Mouse (Mus musculus) embryonic fibroblast, embryonic 13.5 days (primary cell): ENCODE measurements around the gene Rufy3. TPM values are rescaled to one million over a fixed set of nuclear protein-coding genes. Genes with fewer than 3 reads are reported as not detected.

Experiments used
- H3K27ac ChIP-seq: 2 replicates; pipeline ENCODE4 v1.5.1; 2012; ENCODE audit warnings: low read length, control low read depth, inconsistent platforms; ENCODE audit not compliant: insufficient read depth
- H3K4me1 ChIP-seq: 2 replicates; pipeline ENCODE4 v1.6.1; 2011; ENCODE audit warnings: low read length; ENCODE audit not compliant: control insufficient read depth, insufficient read depth
- H3K4me3 ChIP-seq: 2 replicates; pipeline ENCODE4 v1.5.1; 2011; ENCODE audit warnings: mild to moderate bottlenecking, control low read depth, low read length; ENCODE audit not compliant: insufficient read depth
- CTCF ChIP-seq: IDR thresholded peaks from 2 replicates; pipeline ENCODE4 v1.5.1; 2011; ENCODE audit warnings: mild to moderate bottlenecking, control low read depth, low read length, moderate library complexity, borderline replicate concordance; ENCODE audit not compliant: insufficient read depth
- POLR2A ChIP-seq: IDR thresholded peaks from 2 replicates; pipeline ENCODE4 v1.6.1; 2011; ENCODE audit warnings: low read depth, mild to moderate bottlenecking, control low read depth, low read length, moderate library complexity
- polyA plus RNA-seq: library from polyadenylated mRNA; stranded (reverse); fragments of >200 nt; gene quantifications from 2 replicates; pipeline ENCODE4 v1.2.4, GENCODE M21; 2011; ENCODE audit warnings: low read depth; ENCODE audit not compliant: missing spikeins, insufficient read length

Gene Rufy3
- polyA plus RNA-seq, 1 experiment, result 11.3 TPM

DNA sequence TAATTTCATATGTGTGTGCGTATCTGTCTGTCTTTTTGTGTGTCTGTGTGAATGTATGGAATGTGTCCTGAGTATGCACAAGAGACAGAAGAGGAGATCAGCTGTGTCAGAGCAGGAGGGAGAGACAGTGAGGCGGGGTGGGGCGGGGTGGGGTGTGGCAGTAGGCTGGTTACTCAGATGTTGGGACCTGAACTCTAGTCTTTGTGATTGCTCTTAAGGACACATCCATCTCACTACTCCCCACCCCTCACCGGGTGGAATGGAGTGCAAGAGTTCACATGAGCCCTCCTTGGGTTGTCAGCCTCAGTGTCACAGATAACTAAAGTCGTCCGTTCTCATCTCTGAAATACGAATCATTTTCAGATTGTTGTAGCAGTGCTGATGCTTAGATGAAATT is 29.3 kb downstream of the Rufy3 start:
- no peak for TF ChIP-seq CTCF
- H3K4me1 ChIP-seq, result no peaks in the 10 kb centered on the region; the same call in 1 of the 2 replicates
- no peak overlapping the region for H3K27ac ChIP-seq
- H3K4me3 ChIP-seq, result no peak overlapping the region

GRCm38 (mm10) chr5:88595537-88596455 is 31.0 kb downstream of the Rufy3 start:
- Histone ChIP-seq H3K4me3 (no peak overlapping the region), H3K4me1 (no peaks in the 10 kb centered on the region; the same call in 1 of the 2 replicates), H3K27ac (no peak overlapping the region)
- TF ChIP-seq CTCF (no peak), POLR2A (no peak)

DNA sequence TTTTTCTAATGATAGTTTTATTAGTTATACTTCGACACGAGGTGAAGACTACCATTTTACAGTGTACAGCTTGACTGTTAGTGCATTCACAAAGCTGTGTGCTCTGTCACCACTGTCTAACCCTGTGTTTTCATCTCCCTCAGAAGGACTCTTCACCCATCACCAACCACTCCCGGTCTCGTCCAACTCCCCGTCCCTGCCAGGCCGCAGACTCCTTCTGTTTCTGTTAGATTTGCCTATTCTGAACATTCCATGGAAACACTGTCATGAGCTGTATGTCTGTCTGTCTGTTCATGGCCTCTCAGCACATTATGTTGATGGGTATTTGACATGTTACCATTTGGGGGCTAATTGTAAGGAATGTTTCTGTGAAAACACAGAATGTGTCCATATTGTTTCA is 34.1 kb downstream of the Rufy3 start:
- TF ChIP-seq CTCF (no peak), POLR2A (no peak)
- no peak overlapping the region for H3K27ac ChIP-seq
- H3K4me3 ChIP-seq, result no peak overlapping the region
- H3K4me1 ChIP-seq, result no peaks in the 10 kb centered on the region; the same call in 1 of the 2 replicates

- TF ChIP-seq POLR2A (no peak), CTCF (no peak)
Observed at GRCm38 (mm10) chr5:88602030-88602429, 37.2 kb downstream of the Rufy3 start.

DNA sequence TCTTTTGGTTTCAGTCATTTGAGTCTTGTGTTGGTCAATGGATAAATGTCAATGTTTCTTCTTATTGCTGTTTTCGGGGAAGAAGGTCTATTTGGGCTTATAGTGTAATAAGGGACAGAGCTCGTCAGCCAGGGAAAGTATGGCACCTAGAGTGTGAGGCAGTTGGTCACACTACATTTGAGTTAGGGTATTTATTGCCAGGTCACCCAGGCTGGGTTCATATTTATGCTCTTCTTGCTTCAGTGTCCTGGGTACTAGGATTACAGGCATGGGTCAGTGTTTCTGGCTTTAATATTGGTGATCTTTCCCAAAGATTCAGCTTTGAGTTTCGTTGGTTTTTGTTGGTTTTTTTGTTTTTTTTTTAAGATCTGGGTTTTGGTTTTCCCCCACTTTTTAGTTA is 37.9 kb downstream of the Rufy3 start:
- H3K27ac ChIP-seq, result no peak overlapping the region

More at GRCm38 (mm10) chr5:88602030-88602429, 37.2 kb downstream of the Rufy3 start:
- Histone ChIP-seq H3K4me1 (no peaks in the 10 kb centered on the region; the same call in 1 of the 2 replicates), H3K4me3 (no peak overlapping the region), H3K27ac (no peak overlapping the region)

DNA sequence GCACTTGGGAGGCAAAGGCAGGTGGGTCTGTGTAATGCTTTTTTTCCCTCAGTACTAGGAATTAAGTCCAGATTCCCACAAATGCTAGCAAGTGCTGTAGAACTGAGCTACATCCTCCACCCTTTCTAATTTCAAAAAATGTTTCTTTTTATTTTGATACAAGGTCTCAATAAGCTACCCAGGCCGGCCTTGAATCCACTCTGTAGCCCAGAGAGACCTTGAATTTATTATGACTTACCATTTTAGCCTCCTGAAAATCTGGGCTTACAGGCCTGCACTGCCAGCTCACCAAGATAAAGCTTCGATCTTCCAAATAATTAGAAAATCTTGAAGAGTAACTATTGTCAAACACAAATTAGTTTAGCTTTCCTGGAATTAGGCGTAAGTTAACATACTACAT is 39.2 kb downstream of the Rufy3 start:
- H3K27ac ChIP-seq, result no peak overlapping the region
- TF ChIP-seq POLR2A (no peak), CTCF (no peak)
- H3K4me3 ChIP-seq, result no peak overlapping the region
- no peaks in the 10 kb centered on the region; the same call in 1 of the 2 replicates for H3K4me1 ChIP-seq

More for the DNA sequence above, 37.9 kb downstream of the Rufy3 start:
- TF ChIP-seq CTCF, result no peak
- Histone ChIP-seq H3K4me3 (no peak overlapping the region), H3K4me1 (no peaks in the 10 kb centered on the region; the same call in 1 of the 2 replicates)

GRCm38 (mm10) chr5:88604641-88605358 is 40.0 kb downstream of the Rufy3 start:
- Histone ChIP-seq H3K27ac (no peak overlapping the region), H3K4me1 (no peaks in the 10 kb centered on the region), H3K4me3 (no peak overlapping the region)
- TF ChIP-seq CTCF, result no peak
- TF ChIP-seq POLR2A, result no peak

DNA sequence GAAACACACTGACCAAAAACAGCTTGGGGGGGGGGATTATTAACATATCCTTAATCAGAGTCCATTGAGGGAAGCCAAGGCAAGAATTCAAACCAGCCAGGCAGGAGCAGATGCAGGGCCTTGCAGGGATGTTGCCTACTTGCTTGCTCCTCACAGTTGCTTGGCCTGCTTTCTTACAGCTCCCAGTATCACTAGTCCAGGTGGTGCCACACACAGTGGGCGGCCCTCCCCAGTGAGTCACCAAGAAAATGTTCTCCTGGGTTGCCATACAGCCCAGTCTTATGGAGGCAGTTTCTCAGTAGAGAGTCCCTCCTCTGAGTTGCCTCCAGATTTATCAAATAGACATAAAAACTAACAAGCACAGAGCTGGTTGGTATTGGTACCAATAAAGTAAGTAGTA is 49.3 kb downstream of the Rufy3 start:
- Histone ChIP-seq H3K4me1 (no peaks in the 10 kb centered on the region), H3K27ac (no peak overlapping the region), H3K4me3 (no peak overlapping the region)
- TF ChIP-seq CTCF (no peak), POLR2A (no peak)

DNA sequence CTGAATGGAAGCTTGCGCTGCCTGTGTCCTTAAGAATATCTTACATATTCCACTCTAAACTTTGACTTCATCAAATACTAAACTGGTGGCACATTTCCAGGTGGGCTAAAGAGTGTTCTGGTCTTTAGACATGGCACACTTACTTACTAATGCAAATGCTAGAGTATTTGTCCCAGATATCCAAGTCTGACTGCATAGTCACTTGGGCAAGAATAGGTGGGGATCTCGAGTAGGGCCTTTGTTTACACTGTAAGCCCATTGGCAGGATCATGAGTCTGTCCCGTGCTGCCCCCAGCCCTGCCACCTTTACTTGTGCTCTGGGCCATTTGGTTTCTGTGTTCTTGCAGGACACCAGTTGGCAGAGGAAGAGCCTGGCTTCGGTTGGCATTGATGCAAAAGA is 52.1 kb downstream of the Rufy3 start:
- H3K27ac ChIP-seq, result no peak overlapping the region
- H3K4me3 ChIP-seq, result no peak overlapping the region
- no peaks in the 10 kb centered on the region for H3K4me1 ChIP-seq
- TF ChIP-seq POLR2A (no peak), CTCF (no peak)

DNA sequence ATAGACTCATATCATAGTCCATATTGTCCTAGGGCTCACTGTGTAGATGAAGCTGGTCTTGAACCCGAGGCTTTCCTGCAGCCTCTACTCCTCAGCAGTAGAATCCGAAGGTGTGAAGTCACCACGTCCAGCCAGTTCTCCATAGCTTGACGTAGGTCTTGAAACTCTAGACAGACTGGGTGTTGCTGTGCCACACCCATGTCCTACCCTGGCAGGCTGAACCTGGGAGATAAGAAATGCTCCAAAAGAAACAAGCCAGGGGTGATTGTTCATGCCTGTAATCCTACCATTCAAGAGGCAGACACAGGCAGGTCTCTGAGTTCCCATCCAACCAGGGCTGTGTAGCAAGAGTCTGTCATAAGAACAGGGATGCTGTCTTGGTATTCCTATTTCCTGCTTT is 62.7 kb downstream of the Rufy3 start:
- no peaks in the 10 kb centered on the region for H3K4me1 ChIP-seq
- TF ChIP-seq POLR2A (no peak), CTCF (no peak)
- H3K4me3 ChIP-seq, result no peak overlapping the region

More for the DNA sequence above, 62.7 kb downstream of the Rufy3 start:
- no peak overlapping the region for H3K27ac ChIP-seq
